Mouse (Mus musculus) ES-Bruce4 (cell line): ENCODE measurements at regions not wholly inside any gene's neighbourhood (a gene's known extent, or its start where the extent isn't known, plus 50 kb on each side); places are given as distances from the start of the nearest gene placed in this dataset.
A peak's percentile ranks its signal among the peaks of the same experiment; 100 is the strongest.

Experiments used
- H3K27ac ChIP-seq: 2 replicates; pipeline ENCODE4 v1.5.1; 2012; ENCODE audit warnings: low read length, inconsistent platforms; ENCODE audit not compliant: insufficient read depth
- H3K27me3 ChIP-seq: 2 replicates; pipeline ENCODE4 v1.6.1; 2012; ENCODE audit warnings: mild to moderate bottlenecking, low read length, inconsistent platforms; ENCODE audit not compliant: control insufficient read depth, poor library complexity, insufficient read depth, severe bottlenecking
- H3K36me3 ChIP-seq: 2 replicates; pipeline ENCODE4 v1.6.1; 2012; ENCODE audit warnings: inconsistent platforms, mild to moderate bottlenecking, low read length, moderate library complexity; ENCODE audit not compliant: control insufficient read depth, poor library complexity, insufficient read depth, severe bottlenecking
- H3K4me1 ChIP-seq: one replicate; pipeline ENCODE4 v1.8.1; 2011; ENCODE audit warnings: low read length; ENCODE audit not compliant: control insufficient read depth, insufficient read depth
- H3K4me3 ChIP-seq: 2 replicates; pipeline ENCODE4 v1.5.1; 2011; ENCODE audit warnings: low read depth, mild to moderate bottlenecking, low read length
- H3K9ac ChIP-seq: 2 replicates; pipeline ENCODE4 v1.6.1; 2012; ENCODE audit warnings: low read depth, mild to moderate bottlenecking, inconsistent platforms; ENCODE audit not compliant: poor library complexity, severe bottlenecking
- H3K9me3 ChIP-seq: replicated peaks from 2 replicates; pipeline ENCODE4 v1.6.1; 2012; ENCODE audit warnings: mild to moderate bottlenecking, low read length, inconsistent platforms; ENCODE audit not compliant: control insufficient read depth, poor library complexity, insufficient read depth, severe bottlenecking
- CTCF ChIP-seq: IDR thresholded peaks from one replicate; pipeline ENCODE4 v1.8.1; 2011; ENCODE audit warnings: low read depth, low read length
- EP300 ChIP-seq: IDR thresholded peaks from 2 replicates; pipeline ENCODE4 v1.6.1; 2011; ENCODE audit warnings: low read depth, low read length; ENCODE audit not compliant: insufficient read depth
- POLR2A ChIP-seq: IDR thresholded peaks from one replicate; pipeline ENCODE4 v1.8.1; 2011; ENCODE audit warnings: low read length; ENCODE audit not compliant: insufficient read depth

- Histone ChIP-seq H3K9ac (no peak overlapping the region), H3K4me3 (no peak overlapping the region), H3K9me3 (no peaks in the 10 kb centered on the region), H3K27me3 (no peaks in the 10 kb centered on the region), H3K4me1 (no peaks in the 10 kb centered on the region), H3K36me3 (no peaks in the 10 kb centered on the region), H3K27ac (no peak overlapping the region)
- no peak for TF ChIP-seq POLR2A
- TF ChIP-seq CTCF = no peak
- TF ChIP-seq EP300 = no peak
Measured at GRCm38 (mm10) chr9:50433525-50433924, 60.8 kb upstream of the Plet1 start.

- Histone ChIP-seq H3K4me3 (no peak overlapping the region), H3K9me3 (no peaks in the 10 kb centered on the region), H3K9ac (no peak overlapping the region), H3K4me1 (no peaks in the 10 kb centered on the region), H3K36me3 (no peaks in the 10 kb centered on the region), H3K27me3 (no peaks in the 10 kb centered on the region), H3K27ac (no peak overlapping the region)
- TF ChIP-seq CTCF (no peak), EP300 (no peak), POLR2A (no peak)
Measured at GRCm38 (mm10) chr9:50433978-50434377, 60.3 kb upstream of the Plet1 start.

- H3K36me3 ChIP-seq = no peaks in the 10 kb centered on the region
- H3K27me3 ChIP-seq = no peaks in the 10 kb centered on the region
- peak overlapping the region; percentile 24 for H3K4me3 ChIP-seq
- no peaks in the 10 kb centered on the region for H3K9me3 ChIP-seq
- H3K4me1 ChIP-seq = no peaks in the 10 kb centered on the region
- TF ChIP-seq EP300 (no peak), CTCF (peak; percentile 89), POLR2A (no peak)
- no peak overlapping the region for H3K27ac ChIP-seq
- no peak overlapping the region for H3K9ac ChIP-seq
Measured at GRCm38 (mm10) chr9:50437830-50438722, 56.2 kb upstream of the Plet1 start.

- Histone ChIP-seq H3K9ac (no peak overlapping the region), H3K36me3 (no peaks in the 10 kb centered on the region), H3K4me1 (no peaks in the 10 kb centered on the region), H3K4me3 (no peak overlapping the region), H3K27me3 (no peaks in the 10 kb centered on the region), H3K27ac (no peak overlapping the region), H3K9me3 (no peaks in the 10 kb centered on the region)
- TF ChIP-seq EP300 = no peak
- TF ChIP-seq POLR2A = no peak
- TF ChIP-seq CTCF = no peak
Measured at GRCm38 (mm10) chr9:50438738-50439137, 55.6 kb upstream of the Plet1 start.

- Histone ChIP-seq H3K9me3 (no peaks in the 10 kb centered on the region), H3K27ac (no peak overlapping the region), H3K36me3 (no peaks in the 10 kb centered on the region), H3K27me3 (no peaks in the 10 kb centered on the region), H3K9ac (no peak overlapping the region), H3K4me1 (no peaks in the 10 kb centered on the region), H3K4me3 (no peak overlapping the region)
- TF ChIP-seq POLR2A = no peak
- TF ChIP-seq CTCF = no peak
- TF ChIP-seq EP300 = no peak
Measured at GRCm38 (mm10) chr9:50440222-50440621, 54.1 kb upstream of the Plet1 start.

- no peak overlapping the region for H3K27ac ChIP-seq
Measured at GRCm38 (mm10) chr9:50440689-50441088, 53.6 kb upstream of the Plet1 start.

More at GRCm38 (mm10) chr9:50440689-50441088, 53.6 kb upstream of the Plet1 start:
- Histone ChIP-seq H3K27me3 (no peaks in the 10 kb centered on the region), H3K4me3 (no peak overlapping the region), H3K9me3 (no peaks in the 10 kb centered on the region), H3K36me3 (no peaks in the 10 kb centered on the region), H3K4me1 (no peaks in the 10 kb centered on the region), H3K9ac (no peak overlapping the region)
- no peak for TF ChIP-seq EP300
- no peak for TF ChIP-seq CTCF
- TF ChIP-seq POLR2A = no peak
